Mouse (Mus musculus): ENCODE measurements around the gene Gatd1. TPM values are rescaled to one million over a fixed set of nuclear protein-coding genes. Genes with fewer than 3 reads are reported as not detected.

The Gatd1 gene
- total and polyA plus RNA-seq, 3 experiments = 21.6 to 35.9 TPM; not detected in 1

GRCm38 (mm10) chr7:141417731-141418681 is 4.1 kb upstream of the Gatd1 start:
- TF ChIP-seq CTCF (IDR thresholded peaks at IDR 0.05 in 2 of 3, conservative IDR thresholded peaks at IDR 0.05 in 1 of 3; ENCODE audit: control insufficient read depth in 1 of 3, insufficient read depth in 1 of 3, low read depth in 2 of 3, low read length in 3 of 3, poor library complexity in 1 of 3, severe bottlenecking in 1 of 3) = peak in 2 of 3 experiments; percentile 26 to 27; a peak in 2 of 6 replicates
- TF ChIP-seq ETS1 (IDR thresholded peaks at IDR 0.05; ENCODE audit: low read depth, low read length) = no peak
- TF ChIP-seq E2F4 (IDR thresholded peaks at IDR 0.05; ENCODE audit: borderline replicate concordance, low read depth, low read length) = no peak
- no peak for TF ChIP-seq ZMIZ1 (IDR thresholded peaks at IDR 0.05; ENCODE audit: low read depth, low read length)
- no peak for TF ChIP-seq BHLHE40 (IDR thresholded peaks at IDR 0.05; ENCODE audit: borderline replicate concordance, low read depth, low read length)
- TF ChIP-seq ZNF384 (IDR thresholded peaks at IDR 0.05; ENCODE audit: low read depth, low read length) = no peak
- TF ChIP-seq MYC (IDR thresholded peaks at IDR 0.05; ENCODE audit: low read depth, low read length) = no peak
- TF ChIP-seq ZC3H11A (IDR thresholded peaks at IDR 0.05; ENCODE audit: low read depth, low read length) = no peak
- peak; percentile 27 for TF ChIP-seq RAD21 (IDR thresholded peaks at IDR 0.05; ENCODE audit: low read depth, low read length)
- no peak for TF ChIP-seq NRF1 (IDR thresholded peaks at IDR 0.05; ENCODE audit: insufficient read depth, low read depth, low read length, poor library complexity, severe bottlenecking)
- TF ChIP-seq RCOR1 (IDR thresholded peaks at IDR 0.05; ENCODE audit: low read depth, low read length) = no peak
- no peak for TF ChIP-seq JUND (IDR thresholded peaks at IDR 0.05; ENCODE audit: low read depth, low read length)
- peak; percentile 23; the same call in 1 of the 2 replicates for TF ChIP-seq SMC3 (IDR thresholded peaks at IDR 0.05; ENCODE audit: low read depth, low read length)
- Histone ChIP-seq H3K27me3 (ENCODE audit: control insufficient read depth in 1 of 2, insufficient read depth in 2 of 2, low read length in 2 of 2) (no peaks in the 10 kb centered on the region), H3K9me3 (replicated peaks; ENCODE audit: insufficient read depth, low read length) (no peaks in the 10 kb centered on the region), H3K36me3 (ENCODE audit: control insufficient read depth in 1 of 2, insufficient read depth in 2 of 2, low read length in 2 of 2) (peaks cover 0 to 13% of the 10 kb centered on the region in 2 experiments; a peak in 2 of 4 replicates), H3K27ac (ENCODE audit: control insufficient read depth, low read depth, low read length) (no peak overlapping the region), H3K9ac (ENCODE audit: control insufficient read depth, low read depth, low read length, poor library complexity, severe bottlenecking) (peak overlapping the region; percentile 47; the same call in 1 of the 2 replicates), H3K4me3 (ENCODE audit: control insufficient read depth in 1 of 2, insufficient read depth in 1 of 2, low read depth in 2 of 2, low read length in 2 of 2) (peak overlapping the region in 1 of 2 experiments; percentile 33; a peak in 3 of 4 replicates), H3K4me1 (ENCODE audit: control insufficient read depth in 1 of 2, insufficient read depth in 2 of 2, low read length in 2 of 2) (peaks cover 5 to 18% of the 10 kb centered on the region in 2 experiments; a peak in 3 of 4 replicates), H3K79me2 (ENCODE audit: control insufficient read depth, insufficient read depth, low read length, poor library complexity) (peaks cover 4% of the 10 kb centered on the region; the same call in 1 of the 2 replicates)
- DNase-seq (ENCODE audit: low read depth, low spot score) = no peak

GRCm38 (mm10) chr7:141416144-141416841 is 2.4 kb upstream of the Gatd1 start:
- Histone ChIP-seq H3K4me3 (ENCODE audit: control insufficient read depth in 1 of 2, insufficient read depth in 1 of 2, low read depth in 2 of 2, low read length in 2 of 2) (no peak overlapping the region), H3K4me1 (ENCODE audit: control insufficient read depth in 1 of 2, insufficient read depth in 2 of 2, low read length in 2 of 2) (peaks cover 6 to 21% of the 10 kb centered on the region in 2 experiments), H3K27me3 (ENCODE audit: control insufficient read depth in 1 of 2, insufficient read depth in 2 of 2, low read length in 2 of 2) (no peaks in the 10 kb centered on the region), H3K9ac (ENCODE audit: control insufficient read depth, low read depth, low read length, poor library complexity, severe bottlenecking) (no peak overlapping the region), H3K9me3 (replicated peaks; ENCODE audit: insufficient read depth, low read length) (no peaks in the 10 kb centered on the region), H3K27ac (ENCODE audit: control insufficient read depth, low read depth, low read length) (no peak overlapping the region), H3K36me3 (ENCODE audit: control insufficient read depth in 1 of 2, insufficient read depth in 2 of 2, low read length in 2 of 2) (peaks cover 0 to 13% of the 10 kb centered on the region in 2 experiments; a peak in 2 of 4 replicates), H3K79me2 (ENCODE audit: control insufficient read depth, insufficient read depth, low read length, poor library complexity) (peaks cover 4% of the 10 kb centered on the region; the same call in 1 of the 2 replicates)
- DNase-seq (ENCODE audit: low read depth, low spot score) = no peak
- no peak for TF ChIP-seq GABPA (IDR thresholded peaks at IDR 0.05; ENCODE audit: low read depth, low read length)
- TF ChIP-seq ELF1 (IDR thresholded peaks at IDR 0.05; ENCODE audit: low read depth, low read length) = no peak
- no peak for TF ChIP-seq SMC3 (IDR thresholded peaks at IDR 0.05; ENCODE audit: low read depth, low read length)
- no peak for TF ChIP-seq RCOR1 (IDR thresholded peaks at IDR 0.05; ENCODE audit: low read depth, low read length)
- no peak for TF ChIP-seq CHD1 (IDR thresholded peaks at IDR 0.05; ENCODE audit: low read depth, low read length)
- TF ChIP-seq ZKSCAN1 (IDR thresholded peaks at IDR 0.05; ENCODE audit: low read depth, low read length) = no peak
- TF ChIP-seq TBP (IDR thresholded peaks at IDR 0.05; ENCODE audit: low read depth, low read length) = no peak
- TF ChIP-seq MYB (IDR thresholded peaks at IDR 0.05; ENCODE audit: low read depth, low read length) = no peak
- TF ChIP-seq HCFC1 (IDR thresholded peaks at IDR 0.05; ENCODE audit: low read depth, low read length) = no peak
- no peak for TF ChIP-seq CTCF (IDR thresholded peaks at IDR 0.05 in 2 of 3, conservative IDR thresholded peaks at IDR 0.05 in 1 of 3; ENCODE audit: control insufficient read depth in 1 of 3, insufficient read depth in 1 of 3, low read depth in 2 of 3, low read length in 3 of 3, poor library complexity in 1 of 3, severe bottlenecking in 1 of 3)
- no peak for TF ChIP-seq ZMIZ1 (IDR thresholded peaks at IDR 0.05; ENCODE audit: low read depth, low read length)
- TF ChIP-seq TAL1 (IDR thresholded peaks at IDR 0.05; ENCODE audit: low read length) = no peak
- no peak for TF ChIP-seq RAD21 (IDR thresholded peaks at IDR 0.05; ENCODE audit: low read depth, low read length)
- TF ChIP-seq MXI1 (IDR thresholded peaks at IDR 0.05; ENCODE audit: low read depth, low read length) = no peak
- TF ChIP-seq CHD2 (IDR thresholded peaks at IDR 0.05; ENCODE audit: low read length) = no peak
- TF ChIP-seq BHLHE40 (IDR thresholded peaks at IDR 0.05; ENCODE audit: borderline replicate concordance, low read depth, low read length) = no peak
